Mouse (Mus musculus): ENCODE data around the gene Fah.

Fah gene

GRCm38 (mm10) chr7:84594087-84594916, 12.2 kb downstream of the Fah start:
- DNase-seq, result peak; percentile 25

GRCm38 (mm10) chr7:84591347-84591746, 15.2 kb downstream of the Fah start:
- DNase-seq, result no peak

- no peak for DNase-seq
Observed at GRCm38 (mm10) chr7:84590622-84591021, 15.9 kb downstream of the Fah start.

GRCm38 (mm10) chr7:84587101-84587783, 19.3 kb downstream of the Fah start:
- DNase-seq, result no peak

- no peak for DNase-seq
Observed at GRCm38 (mm10) chr7:84586360-84587100, 20.0 kb downstream of the Fah start.

- no peak for DNase-seq
Observed at GRCm38 (mm10) chr7:84585086-84585485, 21.4 kb downstream of the Fah start.

GRCm38 (mm10) chr7:84579769-84580168, 26.8 kb downstream of the Fah start:
- DNase-seq, result no peak

- no peak for DNase-seq
Observed at GRCm38 (mm10) chr7:84578841-84579240, 27.7 kb downstream of the Fah start.

- no peak for DNase-seq
Observed at GRCm38 (mm10) chr7:84577034-84577433, 29.5 kb downstream of the Fah start.

- DNase-seq, result no peak
Observed at GRCm38 (mm10) chr7:84566200-84566599, 40.3 kb downstream of the Fah start.

GRCm38 (mm10) chr7:84564236-84564635, 42.3 kb downstream of the Fah start:
- no peak for DNase-seq

- no peak for DNase-seq
Observed at GRCm38 (mm10) chr7:84560500-84560899, 46.0 kb downstream of the Fah start.

- no peak for DNase-seq
Observed at GRCm38 (mm10) chr7:84557332-84557731, 49.2 kb downstream of the Fah start.

GRCm38 (mm10) chr7:84555294-84555693, 51.2 kb downstream of the Fah start:
- DNase-seq, result no peak

GRCm38 (mm10) chr7:84551472-84551871, 55.0 kb downstream of the Fah start:
- no peak for DNase-seq

GRCm38 (mm10) chr7:84546667-84547066, 59.9 kb downstream of the Fah start:
- DNase-seq, result no peak

GRCm38 (mm10) chr7:84544946-84545345, 61.6 kb downstream of the Fah start:
- no peak for DNase-seq
